Mouse (Mus musculus): ENCODE results near the gene Tpx2.
A peak's percentile ranks its signal among the peaks of the same experiment; 100 is the strongest.

Tpx2 gene

DNA sequence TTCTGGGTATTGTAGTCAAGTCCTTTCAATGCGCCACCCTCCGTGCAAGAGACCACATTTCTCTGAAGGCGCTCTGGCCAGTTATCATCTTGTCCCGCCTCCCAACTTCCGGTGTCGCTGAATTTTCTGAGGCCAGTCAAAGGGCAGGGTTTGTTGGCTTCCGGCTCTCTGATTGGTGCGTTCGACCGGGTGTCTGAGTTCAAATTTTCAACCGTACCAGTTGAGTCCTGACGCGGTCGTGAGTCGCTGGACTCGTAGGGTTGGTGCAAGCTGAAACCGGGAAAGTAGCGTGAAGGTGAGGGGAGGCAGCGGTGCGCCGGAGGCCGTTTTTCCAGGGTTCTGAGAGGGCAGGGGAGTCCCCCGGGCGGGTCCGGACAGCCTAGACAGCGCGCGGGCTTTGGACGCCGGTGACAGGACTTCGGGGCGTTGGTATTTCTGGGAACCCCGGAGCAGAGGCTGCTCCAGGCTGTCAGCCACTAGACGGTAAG lies at the start of gene Tpx2:
Gene Tpx2, plus strand, starts transcription at position 150 of the 488 bp plus-strand sequence.
- DNase-seq, result peak; percentile 97

DNA sequence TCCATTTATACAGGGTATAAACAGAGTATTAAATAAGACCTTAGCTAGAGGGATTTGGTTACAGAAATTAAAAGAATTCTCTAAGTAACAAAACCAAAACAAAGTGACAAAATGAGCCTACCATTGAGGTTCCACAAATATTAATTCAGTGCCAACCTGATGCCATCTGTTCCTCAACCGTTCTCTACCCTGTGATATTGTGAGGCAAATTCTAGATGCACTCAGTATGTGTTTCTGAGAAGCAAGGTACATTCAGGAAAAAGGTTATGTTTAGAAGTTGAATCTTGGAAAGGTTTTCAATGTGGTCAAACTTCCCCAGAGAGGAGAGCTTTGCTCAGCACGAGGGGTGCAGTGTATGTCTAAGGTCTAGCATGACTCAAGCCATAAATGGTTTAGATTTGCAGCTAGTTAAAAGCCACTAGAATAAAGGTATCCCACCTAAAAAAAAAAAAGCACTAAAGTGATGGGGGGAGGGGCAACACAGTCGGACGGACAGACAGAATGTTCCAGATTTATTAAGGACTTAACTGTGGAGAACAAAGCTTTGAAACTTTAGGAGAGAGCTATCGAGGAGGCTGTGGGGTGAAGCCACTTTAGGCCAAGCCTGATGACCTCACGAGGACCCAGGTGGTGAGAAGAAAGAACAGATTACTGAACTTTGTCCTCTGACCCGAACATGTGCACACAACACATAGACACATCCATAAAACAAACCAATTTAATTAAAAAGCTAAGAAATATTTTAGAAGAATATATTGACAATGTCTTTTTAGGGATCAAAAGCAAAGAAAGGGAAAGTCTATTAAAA lies 47.6 kb upstream of the Tpx2 start:
- no peak for DNase-seq

DNA sequence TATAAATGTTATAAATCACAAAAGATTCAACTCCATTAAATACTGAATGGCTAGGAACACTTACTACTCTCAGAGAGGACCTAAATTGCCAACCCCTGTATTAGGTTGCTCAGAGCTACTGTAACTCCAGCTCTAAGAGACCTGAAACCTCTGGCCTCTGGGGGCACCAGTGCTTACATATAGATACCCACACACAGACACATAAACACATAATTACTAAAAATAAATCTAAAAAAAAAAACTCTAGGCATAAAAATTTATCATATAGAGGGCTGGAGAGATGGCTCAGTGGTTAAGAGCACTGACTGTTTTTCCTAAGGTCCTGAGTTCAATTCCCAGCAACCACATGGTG lies 47.0 kb upstream of the Tpx2 start:
- DNase-seq, result no peak

DNA sequence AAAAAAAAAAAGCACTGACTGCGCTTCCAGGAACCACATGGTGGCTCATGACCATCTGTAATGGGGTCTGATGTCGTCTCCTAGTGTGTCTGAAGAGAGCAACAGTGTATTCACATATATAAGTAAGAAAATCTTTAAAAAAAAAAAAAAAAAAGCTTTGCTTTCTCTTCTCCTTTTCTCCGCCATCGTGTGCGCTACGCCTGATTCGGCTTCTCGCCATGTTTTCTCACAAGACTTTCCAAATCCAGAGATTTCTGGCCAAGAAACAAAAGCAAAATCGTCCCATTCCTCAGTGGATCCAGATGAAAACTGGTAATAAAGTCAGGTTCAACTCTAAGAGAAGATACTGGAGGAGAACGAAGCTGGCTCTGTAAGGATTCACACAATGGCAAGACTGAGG lies 45.5 kb upstream of the Tpx2 start:
- no peak for DNase-seq

DNA sequence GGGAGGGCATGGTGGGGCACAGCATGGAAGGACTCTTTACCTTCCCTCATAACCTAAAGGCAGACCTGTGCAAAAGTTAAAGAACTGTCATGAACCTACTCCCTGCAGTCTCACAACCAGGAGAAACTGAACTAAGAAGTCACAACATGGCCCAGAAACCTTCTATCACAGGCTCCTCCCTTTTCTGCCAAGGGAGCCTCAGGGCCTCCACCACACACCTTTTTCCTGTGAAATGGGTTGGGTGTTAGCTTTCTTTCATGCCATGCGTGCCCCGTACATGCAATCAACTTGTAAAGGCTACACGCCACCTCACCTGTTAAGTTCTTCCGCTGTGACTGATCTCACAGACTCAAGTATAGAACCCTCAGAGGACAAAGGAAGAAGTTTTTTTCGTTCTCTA lies 44.7 kb upstream of the Tpx2 start:
- DNase-seq, result no peak

DNA sequence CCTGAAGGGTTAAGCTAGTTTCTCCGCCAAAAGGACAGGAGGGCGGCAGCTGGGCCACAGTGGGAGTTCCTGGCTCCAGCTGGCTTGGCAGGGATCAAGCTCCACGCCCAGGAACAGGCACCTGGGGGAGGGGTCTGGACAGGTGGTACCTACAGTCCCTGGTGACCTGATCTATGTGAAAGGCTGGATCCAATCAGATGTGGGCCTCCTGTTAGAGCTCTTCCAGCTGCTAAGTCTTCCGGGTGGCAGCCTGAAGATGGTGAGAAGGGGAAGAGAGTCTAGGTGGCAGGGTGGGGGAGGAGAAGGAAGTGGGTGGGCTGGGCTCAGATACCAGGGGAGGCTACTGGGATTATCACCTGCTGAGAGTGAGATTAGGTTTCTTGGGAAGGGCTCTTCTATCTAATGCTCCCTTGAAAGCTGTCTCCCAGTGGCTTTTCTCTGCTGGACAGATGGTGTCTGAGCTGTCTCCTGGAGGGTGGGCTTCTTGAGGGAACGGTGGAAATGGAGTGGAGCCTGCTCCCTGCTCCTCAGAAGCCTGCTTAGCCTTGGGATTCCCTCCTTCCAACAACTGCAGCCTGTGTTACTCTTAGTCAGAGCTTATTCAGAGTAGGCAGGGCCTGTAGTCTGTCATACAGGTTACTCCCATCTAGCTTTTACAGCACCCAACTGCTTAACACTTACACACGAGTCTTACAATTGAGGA lies 43.2 kb upstream of the Tpx2 start:
- DNase-seq, result peak; percentile 66

DNA sequence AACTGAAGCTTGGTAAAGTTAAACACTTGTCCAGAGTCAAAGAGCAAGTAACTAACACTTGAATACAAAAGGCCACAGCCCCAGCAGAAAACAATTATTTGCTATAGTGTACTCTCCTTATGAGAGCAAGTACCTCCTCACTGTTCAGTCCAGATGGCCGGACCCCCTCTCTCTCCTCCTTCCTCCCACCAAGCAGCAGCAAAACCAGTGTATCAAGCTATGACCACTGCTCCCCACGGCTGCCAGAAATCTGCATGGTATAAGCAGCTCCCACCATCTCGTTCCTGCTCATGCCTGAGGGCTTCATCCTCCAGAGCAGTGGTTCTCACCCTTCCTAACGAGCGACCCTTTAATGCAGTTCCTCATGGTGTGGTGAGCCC lies 42.7 kb upstream of the Tpx2 start:
- no peak for DNase-seq

DNA sequence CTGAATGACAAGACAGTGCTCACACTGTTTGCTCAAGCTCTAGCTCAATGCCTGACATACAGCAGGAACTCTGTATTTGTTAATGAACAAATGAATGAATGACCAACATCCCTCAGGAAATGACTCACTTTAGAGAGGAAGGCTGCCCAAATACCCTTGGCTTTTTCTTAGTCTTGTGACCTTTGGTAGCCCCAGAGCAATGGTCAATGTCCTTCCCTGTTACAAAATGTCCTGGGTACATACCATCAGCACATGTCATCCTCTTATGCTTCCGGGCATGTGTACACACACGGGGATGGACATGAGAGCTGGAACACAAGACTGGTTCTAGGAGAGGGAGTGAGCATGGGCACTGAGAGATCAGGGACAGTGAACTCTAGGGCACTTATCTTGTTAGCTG lies 41.7 kb upstream of the Tpx2 start:
- peak; percentile 76 for DNase-seq

DNA sequence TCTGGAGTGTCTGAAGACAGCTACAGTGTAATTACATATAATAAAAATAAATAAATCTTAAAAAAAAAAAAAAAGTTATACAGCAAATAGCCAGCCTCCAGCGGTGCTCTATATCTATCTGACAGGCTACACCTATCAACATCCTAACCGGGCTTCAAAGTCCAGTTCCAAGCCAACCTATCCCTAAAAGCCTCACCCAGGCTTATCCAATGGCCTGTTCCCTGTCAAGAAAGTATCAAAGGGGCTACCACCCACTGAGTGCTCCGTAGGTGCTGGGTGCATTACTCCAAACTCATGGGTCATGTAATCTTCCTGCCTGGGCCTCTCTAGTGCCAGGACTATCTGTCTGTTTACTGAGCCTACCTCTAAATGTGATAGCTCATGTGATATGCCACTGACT lies 39.6 kb upstream of the Tpx2 start:
- no peak for DNase-seq

DNA sequence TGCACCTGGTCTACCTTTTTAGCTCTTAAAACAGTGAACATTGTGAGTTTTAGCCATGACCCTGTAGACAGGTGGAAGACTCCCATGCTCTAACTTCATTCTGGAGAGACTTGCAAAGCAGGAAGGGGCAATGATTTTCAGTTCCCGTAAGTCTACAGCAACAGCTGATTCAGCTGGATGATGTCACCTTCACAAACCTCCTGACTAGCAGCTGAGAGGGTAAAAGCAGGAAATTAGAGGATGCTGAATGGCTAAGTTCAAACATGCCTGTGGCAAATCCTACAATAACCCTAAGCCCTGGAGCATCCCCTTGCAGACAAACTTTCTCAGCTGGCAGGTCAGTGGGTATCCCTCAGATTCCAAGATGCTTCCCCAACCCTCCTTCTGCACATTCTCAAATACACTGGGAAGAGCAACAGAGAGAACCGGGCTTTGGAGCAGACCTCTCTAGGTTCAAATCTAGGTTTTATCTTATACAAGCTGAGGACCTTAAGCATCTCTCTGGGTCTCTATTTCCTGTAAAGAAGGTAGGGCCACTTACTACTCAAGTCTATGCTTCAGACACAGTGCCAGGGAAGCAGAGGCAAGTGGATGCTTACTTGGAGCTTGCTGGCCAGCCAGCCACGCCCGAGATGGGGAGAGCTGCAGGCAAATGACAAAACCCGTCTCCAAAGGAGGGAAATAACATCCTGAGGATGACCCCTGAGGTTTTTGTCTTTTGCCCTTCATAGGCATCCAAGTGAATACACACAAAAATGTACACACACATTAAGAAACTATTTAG lies 37.4 kb upstream of the Tpx2 start:
- no peak for DNase-seq

DNA sequence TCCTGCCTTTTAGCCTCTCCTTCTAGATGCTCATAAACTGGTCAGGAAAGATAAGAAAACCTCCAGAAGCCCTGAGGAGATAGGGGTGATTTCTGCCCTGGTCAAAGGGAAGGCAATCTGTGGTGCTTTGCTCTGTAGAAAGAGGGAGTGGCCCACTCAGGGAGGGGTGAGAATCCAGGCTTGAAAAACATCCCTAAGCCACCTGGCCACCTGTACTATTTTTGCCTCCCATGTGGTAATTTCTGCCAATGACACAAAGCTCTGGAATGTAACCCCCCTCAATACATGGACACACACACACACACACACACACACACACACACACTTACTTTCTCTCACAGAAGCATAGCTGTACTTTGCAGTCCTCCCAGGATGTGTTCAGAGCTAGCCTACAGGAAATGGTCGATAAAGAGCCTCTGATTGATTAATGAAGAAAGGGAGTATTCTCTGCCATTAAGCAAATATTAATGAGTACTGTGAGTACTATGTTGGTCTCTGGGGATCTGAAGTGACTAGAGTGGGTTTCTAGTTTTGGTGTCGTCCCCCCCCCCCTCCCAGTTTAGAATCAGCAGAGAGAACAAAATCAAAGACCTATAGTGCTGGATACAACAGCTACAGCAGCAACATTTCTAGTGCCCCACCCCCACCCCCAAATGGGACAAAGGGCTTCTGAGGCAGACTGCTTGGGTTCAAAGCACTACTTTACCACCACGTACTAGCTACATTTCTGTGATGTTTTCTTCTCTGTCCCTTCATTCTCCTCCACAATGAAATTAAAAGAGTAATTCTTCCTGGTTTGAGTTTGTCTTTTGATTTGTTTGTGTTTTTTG lies 36.2 kb upstream of the Tpx2 start:
- DNase-seq, result no peak

DNA sequence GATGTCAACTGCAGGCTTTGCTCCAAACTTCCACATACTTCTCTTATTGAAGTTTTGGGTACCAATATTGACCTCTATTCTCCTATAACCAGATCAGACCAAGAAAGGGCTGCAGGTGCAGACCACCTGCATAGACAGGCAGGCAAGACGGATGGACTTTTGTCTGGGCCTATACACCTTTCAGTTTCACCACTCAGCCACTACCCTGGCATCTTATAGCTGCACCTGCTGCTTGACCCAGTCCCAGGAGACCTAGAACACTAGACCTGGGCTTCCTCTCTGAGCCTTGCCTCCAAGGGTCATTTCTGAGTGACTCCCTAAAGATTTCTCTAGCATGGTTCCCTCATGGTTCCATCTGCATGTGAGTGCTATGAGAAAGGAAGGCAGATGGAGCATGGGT lies 34.5 kb upstream of the Tpx2 start:
- DNase-seq, result no peak

DNA sequence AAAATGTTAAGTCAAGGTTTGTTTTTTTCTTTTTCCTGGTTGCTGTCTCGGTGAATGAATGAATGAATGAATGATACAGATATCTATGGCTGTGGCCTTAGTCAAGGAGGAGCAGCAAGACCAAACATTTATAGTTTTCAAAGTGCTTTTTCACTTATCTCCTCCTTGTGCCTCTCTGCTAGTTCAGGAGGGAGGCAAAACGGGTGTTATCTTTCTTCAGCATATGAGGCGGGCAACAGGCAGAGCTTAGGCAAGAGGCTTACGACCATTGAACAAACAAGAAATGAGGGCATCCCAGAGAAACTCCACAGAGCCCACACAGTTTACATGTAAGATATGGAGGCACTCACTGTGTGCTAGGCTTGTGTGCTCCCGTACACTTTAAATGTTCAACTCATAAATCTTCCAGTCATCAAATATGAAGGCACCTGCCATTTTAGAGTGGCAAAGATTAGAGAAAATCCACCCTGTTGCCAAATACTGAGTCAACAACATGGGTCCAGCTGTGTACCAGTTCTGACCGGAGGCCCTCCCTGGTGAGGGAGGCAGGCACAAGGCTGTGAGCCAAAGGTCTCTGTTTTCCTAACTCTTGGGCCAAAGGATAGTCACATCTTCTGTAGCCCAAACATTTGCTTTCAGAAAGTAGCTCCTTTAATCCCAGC lies 33.4 kb upstream of the Tpx2 start:
- DNase-seq, result peak; percentile 79

DNA sequence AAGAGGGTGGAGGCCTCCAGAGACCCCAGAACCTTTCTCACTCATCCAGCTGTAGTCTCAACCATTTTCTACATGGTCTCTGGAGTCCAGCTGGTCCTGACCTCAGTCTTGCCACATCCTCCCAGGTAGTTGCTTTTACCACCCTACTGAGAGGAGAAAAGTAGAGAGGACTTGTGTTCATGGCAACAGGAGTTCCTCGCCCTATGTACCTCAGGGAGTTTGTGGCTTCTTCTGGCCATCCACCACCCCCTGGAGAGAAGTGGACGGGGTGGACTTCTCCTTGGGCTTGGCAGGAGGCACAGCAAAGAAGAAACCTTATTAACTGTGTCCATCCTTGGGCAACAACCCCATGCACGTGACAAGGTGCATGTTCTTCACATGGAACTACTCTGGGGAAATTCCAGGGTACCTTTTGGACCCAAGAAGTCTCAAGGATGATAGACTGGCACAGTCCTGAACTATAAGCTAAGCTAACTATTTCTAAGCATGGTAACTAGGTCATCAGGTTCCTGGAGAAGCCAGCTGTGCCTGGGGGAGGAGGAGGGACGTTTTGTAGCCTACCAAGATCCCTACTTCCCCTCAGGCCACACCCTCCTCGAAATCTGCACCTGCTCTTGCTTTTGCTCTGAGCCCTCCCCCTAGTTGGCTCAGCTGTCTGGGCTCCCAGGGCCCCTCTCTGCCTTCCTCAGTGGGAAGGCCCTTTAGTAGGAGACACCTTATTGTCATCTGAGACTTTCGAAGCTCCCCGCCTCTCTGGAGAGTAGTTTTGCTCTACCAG lies 31.7 kb upstream of the Tpx2 start:
- DNase-seq, result peak; percentile 86

DNA sequence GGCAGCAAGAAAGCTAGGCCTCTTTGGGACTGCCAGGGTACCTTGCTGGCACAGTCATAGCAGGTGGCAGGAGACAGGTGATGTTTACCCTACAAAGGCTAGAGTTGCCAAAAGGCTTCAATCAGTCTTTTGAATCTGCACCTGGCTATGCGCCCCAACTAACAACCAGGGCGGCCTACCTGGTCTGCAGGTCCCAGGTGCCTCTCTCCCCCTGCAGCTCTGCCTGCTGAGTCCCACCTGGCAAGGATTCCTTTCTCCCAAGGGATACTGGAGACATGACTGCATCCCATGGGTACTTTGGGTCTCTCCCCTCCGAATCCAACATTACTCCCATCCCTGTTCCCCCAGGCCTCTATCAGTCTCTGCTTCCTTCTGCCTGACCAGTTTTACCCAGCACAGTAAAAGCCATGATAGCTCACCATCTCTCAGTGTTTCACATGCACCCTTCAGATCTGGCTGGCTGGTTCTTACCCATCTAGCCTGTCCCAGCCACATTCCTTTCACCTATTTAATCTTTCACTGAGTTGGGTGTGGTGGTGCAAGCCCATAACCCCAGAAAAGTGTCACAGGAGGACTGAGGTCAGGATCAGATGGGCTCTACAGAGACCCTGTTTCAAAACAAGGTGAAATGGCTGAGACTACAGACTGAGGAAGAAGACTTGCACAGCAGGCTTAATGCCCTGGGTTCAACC lies 31.0 kb upstream of the Tpx2 start:
- DNase-seq, result peak; percentile 39

DNA sequence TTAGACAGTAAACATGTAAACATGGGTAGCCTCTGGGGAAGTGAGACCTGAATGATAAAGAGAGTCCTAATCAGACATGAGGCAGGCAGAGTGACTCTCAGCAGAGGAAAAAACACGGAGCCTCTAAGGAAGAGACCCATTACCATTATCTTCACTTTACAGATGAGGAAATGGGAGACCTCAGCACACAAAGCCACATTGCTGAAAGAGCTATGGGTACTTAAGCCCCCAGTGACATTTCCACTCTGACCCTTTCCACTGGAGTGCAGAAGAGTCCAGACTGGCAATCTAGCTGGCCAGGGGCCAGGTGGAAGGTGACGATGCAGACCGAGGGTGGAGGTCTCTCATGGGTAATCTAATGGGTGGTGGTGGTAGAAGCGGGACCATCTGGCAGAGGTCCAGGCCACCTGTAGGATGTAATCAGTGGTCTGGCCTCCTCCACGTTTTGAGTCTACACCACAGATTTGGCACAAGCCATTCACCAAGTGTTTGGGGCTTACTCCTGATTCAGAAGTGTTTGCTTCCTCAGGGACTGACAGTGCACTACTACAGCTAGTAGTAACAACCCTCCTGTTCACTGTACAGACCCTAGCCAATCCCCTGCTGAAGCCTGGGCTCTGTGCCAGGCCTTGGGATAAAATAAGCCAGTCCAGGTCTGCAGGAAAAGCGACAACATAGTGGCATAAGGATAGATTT lies 30.0 kb upstream of the Tpx2 start:
- DNase-seq, result peak; percentile 43

DNA sequence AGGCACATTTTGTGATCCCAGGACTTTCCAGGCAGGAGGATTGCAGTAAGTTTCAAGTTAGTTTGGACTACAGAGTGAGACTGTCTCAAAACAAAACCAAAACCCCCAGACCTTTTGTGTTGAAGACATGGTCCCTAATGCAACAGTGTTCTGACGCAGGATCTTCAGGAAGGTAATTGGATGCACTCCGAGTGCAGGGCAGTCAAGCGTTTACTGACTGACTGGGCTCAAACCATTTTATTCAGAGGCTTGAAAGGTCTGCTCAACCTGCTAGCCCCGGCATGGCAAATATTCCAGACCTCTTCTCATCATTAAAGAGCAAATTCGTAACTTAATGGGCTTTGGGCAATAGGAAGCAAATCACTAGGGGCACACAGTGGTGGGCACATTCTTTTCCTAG lies 29.1 kb upstream of the Tpx2 start:
- DNase-seq, result no peak

DNA sequence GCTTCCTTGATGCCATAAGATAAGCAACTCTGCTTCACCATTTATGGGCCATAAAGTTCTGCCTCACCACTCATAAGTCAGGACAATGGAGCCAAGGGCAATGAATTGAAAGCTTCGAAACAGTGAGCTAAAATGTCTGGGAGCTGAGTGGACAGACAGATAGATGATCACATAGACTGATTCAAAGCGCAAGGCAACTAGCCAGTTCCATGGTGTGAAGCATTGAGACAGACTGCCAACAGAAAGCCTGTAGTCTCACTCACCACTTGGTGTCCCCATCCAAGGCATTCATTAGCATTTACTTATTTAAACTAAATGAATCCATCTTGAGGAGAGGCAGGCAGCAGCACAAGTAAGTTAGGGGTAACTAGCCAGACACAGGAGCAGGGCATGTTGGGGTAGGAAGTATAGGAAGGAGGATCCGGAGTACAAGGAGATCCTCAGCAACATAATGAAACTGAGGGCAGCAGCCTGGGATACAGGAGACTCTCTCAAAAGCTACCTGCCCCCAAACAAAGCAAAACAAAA lies 28.6 kb upstream of the Tpx2 start:
- DNase-seq, result no peak

DNA sequence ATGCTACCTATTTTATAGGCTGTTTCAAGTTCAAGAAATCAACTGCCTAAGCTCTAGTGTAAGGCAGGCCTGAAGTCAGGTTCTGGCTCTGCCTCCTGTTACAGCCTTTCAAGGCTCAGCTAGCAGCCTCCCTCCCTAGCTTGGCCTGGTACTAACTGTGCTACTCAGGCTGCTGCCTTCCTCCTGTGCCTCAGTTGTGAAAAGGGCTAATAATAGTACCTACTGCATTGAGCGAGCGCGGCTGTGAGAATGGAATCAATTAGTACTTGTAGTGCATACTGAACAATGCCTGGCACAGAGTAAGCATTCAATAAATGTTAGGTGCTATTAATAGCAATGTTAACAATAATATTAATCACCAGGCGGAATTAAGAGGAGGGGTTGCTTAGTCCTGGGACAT lies 27.8 kb upstream of the Tpx2 start:
- no peak for DNase-seq

DNA sequence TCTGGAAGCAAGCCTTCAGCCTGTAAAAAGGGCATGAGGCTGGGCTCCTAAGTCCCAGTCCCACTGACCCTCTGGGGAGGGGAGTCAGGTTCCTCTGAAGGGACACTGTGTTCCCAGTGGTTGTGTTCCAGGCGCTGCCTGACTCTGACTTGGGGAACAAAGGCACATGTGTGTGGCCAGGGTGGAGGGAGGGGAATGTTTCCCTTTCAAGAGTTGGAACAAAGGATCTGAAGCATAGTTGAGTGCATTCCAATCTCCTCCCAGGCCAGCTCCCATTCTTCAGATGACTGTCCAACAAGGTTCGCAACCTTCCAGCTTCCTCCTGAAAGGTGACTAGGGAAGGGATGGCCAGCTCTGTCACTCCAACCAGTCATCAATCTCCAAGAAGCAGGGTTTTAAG lies 27.4 kb upstream of the Tpx2 start:
- peak; percentile 85 for DNase-seq

Measured in kidney, adult 11 months (tissue).